Mouse (Mus musculus) erythroid progenitor cell, adult 5-6 weeks (primary cell): ENCODE results near the gene Laptm4a. TPM values are rescaled to one million over a fixed set of nuclear protein-coding genes. Genes with fewer than 3 reads are reported as not detected.

ENCODE experiments used
- ATAC-seq: replicated peaks from 2 replicates; pipeline ENCODE4 v1.8.0; 2016; ENCODE audit warnings: moderate number of reproducible peaks, mild to moderate bottlenecking, moderate TSS enrichment, inconsistent platforms; ENCODE audit not compliant: poor library complexity, low FRiP score, severe bottlenecking
- total RNA-seq, 2 experiments: library from RNA; stranded (forward) in 1 of 2; stranded (reverse) in 1 of 2; fragments of 150-400 nt in 1 of 2; fragments of 186-747, 209-891 nt in 1 of 2; gene quantifications; 2 replicates each; pipeline versions ENCODE4 v1.2.3 to v1.2.4; 2015 to 2017; ENCODE audit warnings: low replicate concordance in 2 of 2

Laptm4a gene
- total RNA-seq (2015; ENCODE audit: low replicate concordance) (102 and 129 TPM in 2 replicates), total RNA-seq (2017; ENCODE audit: low replicate concordance) (123 and 145 TPM in 2 replicates)

DNA sequence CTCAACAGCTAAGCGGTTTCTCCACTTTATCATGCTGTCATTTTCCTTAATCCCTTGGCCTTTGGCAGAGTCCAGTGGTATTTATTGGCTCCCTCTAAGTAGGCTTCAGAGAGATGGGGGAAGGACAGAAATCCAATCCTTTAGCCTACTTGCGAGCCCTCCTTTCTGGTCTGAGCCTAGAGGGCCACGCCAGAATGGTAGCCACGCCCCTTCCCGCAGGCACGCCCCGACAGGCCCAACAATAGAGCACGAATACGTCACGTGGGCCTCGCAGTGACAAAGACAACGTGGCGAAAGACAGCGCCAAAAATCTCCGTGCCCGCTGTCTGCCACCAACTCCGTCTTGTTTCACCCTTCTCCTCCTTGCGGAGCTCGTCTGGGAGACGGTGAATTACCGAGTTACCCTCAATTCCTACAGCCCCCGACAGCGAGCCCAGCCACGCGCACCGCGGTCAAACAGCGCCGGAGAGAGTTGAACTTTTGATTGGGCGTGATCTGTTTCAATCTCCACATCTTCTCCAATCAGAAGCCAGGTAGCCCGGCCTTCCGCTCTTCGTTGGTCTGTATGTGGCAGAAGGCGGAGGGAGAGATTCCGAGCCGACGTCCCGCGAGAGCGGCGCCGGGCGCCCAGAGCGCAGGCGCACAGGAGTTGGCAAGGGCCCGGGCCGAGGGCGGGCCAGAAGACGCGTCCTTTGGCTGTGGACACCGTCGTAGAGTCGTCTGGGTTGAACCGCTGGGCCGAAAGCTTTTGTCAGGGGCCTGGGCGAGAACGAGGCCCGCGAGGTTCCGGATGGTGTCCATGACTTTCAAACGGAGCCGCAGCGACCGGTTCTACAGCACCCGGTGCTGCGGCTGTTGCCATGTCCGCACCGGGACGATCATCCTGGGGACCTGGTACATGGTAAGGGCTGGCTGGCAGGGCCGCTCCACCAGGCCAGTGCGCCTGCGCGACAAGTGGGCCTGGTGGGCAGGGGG lies at the start of gene Laptm4a:
TSS of gene Laptm4a (plus strand) at position 271 of the 975 bp plus-strand sequence.
- peak; percentile 89 for ATAC-seq

DNA sequence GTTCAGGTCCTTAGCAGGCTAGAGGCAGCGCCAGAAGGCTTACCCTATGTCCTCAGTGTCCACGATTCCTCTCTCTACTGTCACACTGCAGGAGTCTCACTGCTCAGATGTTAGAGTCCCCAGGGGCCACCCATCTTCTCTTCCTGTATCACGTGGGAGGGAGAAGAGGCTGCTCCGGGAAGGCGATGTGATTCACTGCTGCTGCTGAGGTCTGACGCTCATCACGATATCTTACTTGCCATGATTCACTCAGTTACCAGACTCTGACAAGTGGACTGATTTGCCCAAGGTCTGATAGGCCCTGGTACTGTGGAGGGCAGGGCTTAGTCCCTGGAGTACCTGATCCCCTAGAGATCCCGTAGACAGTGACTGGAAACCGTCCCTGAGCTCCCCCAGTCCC lies 45.9 kb upstream of the Laptm4a start:
- ATAC-seq = no peak

DNA sequence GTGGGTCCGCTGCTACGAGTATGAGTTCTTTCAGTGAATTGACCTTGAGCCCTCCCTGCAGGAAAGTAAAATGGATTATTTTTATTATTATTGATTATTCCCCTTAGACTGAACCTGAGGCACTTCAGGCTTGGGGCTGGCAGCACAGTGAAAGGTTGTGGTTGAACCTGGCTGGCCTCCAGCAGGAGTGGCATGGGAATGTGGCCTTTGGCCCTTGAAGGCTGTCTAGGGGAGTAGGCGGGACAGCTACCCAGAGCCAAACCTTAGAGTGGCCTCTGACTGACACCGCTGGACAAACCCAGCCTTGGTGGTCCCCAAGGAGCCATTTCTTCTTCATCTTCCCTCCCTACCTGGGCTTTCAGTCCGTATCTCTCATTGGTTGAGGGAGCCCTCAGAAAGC lies 44.6 kb upstream of the Laptm4a start:
- no peak for ATAC-seq

DNA sequence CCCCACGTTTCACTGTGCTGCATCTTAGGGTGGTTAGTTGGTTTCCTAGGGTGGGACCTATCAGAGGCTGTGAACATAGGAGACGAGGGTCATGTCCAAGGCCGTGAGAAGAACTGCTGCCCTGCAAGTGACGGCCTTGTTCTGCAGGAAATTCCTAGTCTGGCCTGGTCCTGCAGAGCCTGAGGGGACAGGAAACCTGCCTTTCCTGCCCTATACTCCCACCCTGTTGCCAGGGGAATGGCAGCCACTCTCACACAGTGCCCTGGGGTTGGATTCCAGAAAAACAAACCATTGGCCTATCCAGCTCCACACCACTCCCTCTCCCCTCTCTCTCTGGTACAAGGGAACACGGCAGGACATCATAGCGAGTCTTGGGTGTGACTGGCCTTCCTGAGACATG lies 44.1 kb upstream of the Laptm4a start:
- ATAC-seq = no peak

DNA sequence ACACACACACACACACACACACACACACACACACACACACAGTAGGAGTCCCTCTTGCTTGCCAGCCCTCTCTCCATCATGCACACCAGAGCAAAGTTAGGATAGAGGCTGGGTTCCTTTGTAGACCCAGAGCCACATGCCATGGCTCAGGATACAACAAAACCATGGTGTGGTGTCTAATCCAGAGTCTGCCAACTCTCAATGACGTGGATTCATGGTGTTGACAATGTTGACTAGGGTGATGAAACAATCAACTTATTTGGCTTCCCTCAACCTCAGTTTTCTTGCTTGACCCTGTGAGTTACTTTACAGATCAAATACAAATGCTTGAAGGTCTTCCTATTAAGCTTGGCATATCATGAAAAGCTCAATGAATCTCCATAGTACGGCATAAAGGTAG lies 42.7 kb upstream of the Laptm4a start:
- no peak for ATAC-seq

DNA sequence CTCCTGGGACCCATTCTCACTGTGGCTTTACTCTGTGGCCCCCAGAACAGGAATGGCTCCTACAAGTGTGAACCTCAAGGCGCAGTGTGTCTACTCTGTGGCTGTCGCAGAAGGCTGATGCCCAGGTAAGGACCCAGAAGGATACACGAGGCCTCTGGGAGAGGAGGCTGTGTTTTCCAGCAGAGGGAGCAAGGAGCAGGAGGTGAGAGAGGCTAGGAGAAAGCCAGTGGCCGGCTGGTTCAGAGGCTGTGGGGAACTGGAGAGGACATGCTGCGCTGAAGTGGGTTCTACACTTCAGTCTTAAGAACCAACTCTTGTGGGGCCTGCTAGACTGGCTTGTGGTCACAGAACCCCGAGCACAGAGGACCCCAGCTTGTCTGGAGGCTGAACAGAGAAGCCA lies 42.1 kb upstream of the Laptm4a start:
- no peak for ATAC-seq

DNA sequence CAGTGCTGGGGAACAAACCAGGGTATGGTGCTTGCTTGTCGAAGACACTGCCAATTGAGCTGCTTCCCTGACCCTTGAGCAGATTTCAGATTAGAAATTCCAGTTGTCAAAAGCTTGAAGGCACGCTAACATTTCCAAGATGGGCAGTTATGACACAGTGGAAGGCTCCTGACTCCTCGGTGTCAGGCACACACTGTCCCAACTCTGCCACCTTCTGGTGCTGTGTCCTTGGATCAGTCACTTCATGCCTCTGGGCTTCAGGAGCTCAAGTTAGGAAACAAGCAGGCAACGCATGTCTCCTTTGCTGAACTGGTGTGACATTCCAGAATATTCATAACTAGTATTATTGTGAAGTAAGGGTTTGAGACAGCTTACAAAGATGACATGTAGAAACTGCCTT lies 39.7 kb upstream of the Laptm4a start:
- ATAC-seq = no peak

DNA sequence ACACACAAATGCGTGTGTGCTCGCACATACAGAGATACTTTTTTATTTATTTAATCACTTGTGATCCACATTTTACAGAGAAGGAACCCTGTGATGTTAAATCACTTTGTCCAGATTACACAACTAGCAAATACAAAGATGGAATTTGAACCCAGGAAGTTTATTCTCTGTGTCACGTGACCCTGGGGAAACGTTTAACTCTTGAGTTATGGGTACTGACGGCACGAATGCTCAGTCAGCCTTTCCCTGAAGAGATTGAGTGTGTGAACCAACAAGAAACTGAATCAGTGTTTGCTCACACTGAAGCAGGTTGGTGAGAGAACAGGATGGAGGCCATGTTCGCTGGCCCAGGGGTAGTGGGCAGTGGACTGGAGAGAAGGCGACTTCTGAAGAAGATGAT lies 39.1 kb upstream of the Laptm4a start:
- ATAC-seq = no peak

DNA sequence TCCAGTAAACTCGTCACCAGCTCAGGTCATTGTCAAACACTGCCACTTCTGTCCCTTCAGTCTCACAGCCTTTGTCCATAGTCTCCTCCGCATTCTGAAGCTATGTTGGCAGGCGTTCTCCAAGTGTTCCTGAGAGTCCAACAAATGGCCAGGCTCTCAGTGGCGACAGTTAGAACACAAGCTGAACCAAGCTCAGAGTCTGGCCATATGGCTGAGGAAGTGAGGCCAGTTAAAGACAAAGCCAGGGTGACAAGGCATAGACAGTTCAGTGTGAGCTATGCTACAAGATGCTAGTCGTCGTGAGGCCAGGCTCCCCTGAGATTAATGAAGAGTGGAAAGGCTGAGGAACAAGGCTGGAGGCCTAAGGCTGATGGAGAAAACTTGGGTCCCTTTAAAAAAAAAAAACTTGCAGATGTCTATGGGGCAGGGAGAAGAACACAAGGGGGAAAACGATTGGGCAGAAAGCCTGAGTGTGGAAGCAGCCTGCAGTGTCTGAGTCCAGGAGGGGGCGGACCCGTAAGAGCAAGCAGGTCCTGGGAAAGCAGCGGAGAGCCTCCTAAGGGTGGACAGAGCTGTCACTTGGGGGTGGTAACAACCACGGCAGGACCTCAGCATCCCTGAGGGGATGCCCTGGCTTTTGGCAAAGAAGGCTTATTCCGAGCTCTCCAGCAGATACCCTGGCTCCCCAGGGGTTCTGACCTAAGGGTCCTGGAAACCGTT lies 36.9 kb upstream of the Laptm4a start:
- ATAC-seq = no peak

DNA sequence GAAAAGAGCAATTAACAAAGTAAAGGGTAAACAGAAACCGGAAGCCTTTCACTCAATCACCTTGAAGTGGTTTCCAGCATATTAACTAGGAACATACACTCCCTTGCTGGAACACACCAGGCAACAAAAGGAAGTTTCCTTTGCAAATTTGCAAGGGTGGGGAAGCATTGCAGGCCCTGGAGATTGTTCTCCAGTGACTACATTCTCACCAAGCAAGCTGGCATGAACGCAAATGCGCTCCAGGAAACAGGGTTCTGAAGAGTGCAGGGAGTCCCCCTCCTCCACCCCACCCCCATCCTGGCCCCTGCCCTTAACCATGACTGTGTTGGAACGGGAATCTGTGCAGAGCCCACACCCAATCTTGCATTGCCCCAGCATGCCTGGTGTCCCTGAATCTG lies 36.3 kb upstream of the Laptm4a start:
- ATAC-seq = no peak

DNA sequence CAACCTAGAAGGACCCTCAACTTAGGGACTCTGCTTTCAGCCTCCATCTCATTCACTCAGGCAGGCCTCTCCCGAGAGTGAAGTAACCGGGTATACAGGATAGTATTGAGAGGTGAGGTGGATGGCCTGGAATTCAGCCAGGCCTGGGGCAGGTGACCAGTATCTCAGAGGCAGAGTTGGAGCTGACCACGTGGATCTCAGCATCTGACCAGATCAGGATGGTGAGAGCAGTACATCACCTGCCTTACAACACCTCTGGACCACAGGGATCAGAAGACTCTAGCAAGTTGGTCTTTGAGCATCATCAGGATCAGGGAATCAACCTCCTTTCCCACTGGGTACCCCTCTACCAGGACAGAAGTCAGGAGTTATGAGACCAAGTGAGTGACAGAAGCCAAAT lies 35.5 kb upstream of the Laptm4a start:
- ATAC-seq = no peak

DNA sequence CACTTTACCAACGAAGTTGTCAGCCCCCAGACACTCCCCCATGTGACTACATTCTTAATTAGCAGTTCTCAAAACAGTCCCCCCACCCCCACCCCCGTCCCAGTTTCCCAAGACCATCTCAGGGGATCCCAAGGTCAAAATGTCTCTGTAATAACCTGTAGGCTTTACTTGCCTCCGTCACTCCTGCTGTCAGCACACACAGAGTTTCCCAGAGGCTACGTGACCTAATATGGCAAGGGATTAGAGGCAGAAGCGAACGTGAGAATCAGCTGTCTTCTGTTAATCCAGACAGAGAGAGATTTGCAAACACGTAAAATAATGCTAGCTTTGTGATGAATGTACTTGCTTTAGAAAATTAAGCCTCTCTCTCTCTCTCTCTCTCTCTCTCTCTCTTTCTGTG lies 33.0 kb upstream of the Laptm4a start:
- no peak for ATAC-seq

DNA sequence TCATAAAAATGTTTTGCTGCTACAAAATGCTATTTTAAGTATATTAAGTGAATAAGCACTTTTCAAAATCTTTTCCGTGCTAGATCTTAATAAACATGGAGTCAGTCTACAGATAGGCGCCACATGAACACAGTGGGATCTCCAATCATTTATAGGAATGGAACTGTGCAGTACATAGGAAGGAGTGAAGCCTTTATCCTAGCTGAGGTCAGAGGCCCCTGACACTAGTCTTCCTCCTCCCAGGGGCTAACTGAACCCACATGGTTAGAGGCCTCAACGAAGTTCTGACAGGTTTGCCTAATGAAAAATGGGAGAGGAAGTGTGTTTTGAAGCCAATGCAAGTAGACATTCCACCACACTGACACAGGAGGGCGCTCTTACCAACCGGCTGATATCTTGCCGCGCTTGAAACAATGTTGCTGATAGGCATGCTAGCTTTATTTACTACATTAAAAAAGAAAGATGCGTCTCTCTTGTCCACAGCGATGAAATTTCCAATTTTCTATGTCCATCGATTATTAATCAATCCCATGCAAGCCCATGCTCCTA lies 32.3 kb upstream of the Laptm4a start:
- ATAC-seq = no peak

DNA sequence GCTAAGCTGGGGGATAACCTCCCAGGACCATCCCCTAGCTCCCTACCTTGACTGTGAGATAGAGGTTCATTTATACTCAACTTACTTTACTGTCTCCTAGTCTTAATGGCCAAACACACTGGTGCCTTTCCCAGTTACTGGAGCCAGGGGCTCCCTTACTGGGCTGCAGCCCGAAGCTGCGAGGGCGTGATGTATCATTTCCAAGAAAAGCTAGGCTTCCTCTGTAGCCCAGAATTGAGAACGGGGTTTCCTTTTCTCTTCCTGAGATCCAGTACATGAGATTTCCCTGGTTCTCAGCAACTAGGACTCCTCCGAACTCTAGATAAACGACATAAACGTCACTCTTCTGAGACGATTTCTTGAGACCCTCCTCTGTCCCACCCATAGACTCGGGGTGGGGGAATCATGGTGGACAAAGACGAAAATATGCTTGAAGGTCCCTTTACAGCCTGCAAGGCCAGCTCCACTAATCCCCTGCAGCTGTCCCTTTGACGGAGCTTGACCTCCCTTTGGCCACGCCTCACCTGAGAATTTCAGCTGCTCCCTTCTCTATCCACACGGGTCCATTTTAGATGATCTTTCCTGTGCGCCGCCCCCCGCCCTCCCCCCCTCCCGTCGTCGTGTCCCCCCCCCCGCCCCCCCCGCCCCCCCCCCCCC lies 28.5 kb upstream of the Laptm4a start:
- ATAC-seq = no peak

DNA sequence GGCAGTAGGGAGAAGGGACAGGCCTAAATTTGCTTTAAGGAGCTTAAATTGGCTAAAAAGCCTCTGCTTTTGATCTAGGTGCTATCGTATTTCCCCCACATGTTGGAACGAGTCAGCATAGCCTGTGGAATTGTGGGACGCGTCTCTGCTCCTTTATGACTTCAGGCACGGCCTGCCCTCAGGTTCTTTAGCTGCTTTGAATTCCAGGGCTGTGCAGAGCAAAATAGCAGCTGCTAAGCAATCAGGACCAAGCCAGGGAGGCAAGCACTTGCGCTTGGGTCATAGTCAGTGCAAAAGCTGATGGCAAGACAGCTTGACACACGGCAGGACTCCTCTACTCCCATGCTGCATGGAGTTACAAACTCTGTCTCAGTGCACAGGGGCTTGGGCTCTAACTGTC lies 24.3 kb upstream of the Laptm4a start:
- no peak for ATAC-seq

DNA sequence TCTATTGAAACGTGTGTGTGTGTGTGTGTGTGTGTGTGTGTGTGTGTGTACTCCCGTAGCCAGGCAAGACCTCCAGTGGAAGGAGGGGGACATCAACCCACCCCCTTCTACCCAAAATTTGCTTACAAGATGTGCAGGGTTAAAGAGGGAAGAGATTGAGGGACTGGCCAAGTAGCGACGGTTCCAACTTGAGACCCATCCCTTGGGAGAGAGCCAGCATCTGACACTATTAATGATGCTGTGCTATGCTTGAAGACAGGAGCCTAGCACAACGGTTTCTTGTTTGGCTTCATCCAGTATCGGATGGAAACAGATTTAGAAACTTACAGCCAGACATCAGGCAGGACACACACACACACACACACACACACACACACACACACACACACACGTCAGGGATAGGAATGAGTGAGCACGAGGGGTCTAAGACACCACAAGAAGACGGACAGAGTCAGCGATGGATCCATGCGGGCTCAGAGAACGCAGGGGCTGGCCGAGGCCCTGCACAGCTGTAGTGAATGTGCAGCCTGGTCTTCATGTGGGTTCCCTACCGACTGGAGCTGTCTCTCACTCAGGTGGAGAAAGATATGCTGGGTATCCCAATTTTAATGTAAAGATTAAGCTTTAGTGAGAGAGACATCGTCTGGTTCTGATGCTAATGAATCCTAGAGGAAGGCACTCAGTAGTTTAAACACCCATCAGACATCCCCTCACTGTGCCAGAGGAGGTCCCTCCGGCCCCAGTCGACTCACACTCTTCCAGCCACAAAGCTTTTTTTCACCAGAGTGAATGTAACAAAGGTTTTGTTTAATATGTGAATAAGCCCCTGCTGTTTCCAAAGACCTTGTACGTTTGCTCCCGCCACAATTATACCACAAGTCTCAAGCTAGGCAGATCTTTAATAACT lies 22.3 kb upstream of the Laptm4a start:
- no peak for ATAC-seq

DNA sequence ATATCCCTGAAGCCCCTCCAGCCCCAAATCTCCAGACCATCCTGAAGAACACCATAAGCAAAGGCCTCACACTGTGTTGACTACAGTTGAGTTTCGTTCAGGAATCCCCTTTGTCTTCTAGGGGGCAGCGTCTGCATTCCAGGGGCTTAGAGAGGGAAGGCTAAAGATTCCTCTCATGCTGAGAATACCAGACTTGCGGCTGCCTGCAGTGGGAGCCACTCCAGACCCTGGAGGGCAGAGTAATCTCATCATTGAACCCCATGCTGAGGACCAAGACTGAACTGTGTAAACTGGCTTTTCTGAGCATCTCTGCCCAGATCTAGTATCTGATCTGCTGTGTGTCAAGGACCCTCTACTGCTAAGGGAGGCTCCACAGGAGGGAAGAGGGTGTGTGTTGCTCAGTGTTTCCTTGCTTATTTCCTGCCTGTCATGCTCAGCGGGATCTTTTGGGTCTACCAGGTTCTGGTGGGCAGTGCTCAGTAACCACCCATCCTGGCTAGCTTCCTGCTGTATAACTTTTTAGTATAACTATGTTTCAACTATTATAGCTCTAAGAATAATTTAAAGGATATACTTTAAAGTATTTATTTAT lies 21.3 kb upstream of the Laptm4a start:
- no peak for ATAC-seq

DNA sequence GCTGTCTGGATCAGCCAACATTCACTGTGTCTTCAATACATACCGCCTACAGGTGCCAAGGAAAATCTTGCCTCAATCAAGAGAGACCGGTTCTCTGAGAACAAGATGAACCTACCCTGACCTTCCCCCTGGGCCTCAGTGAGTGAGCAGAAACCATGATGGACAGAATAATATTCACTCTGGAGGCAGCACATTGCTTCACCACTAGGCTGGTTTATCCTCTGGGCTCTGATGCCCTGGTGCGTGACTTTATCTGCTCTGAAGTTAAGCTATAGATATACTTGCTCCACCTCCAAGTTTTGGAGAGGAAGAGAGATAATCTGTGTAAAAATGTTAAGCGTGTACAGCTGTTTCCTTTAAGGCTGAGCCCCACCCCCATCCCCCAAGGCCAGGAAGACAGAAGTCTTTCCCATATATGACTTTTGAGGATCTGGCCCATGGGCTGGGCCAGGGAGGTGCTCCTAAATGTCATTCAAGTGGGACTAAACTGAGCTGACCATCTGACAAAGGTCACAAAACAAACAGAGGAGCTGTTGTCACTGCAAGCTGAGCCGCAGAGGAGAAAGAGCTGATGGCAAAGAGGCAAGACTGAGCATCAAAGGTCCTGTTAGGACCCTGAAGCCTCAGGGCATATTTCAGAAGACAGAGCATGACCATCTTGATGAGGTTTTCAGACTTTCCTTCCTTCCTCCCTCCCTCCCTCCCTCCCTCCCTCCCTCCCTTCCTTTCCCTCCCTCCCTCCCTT lies 20.4 kb upstream of the Laptm4a start:
- no peak for ATAC-seq
